Mouse (Mus musculus): ENCODE data around the gene Prpf3.
"Not testable (repeated sequence)": the region's sequence is repeated elsewhere in the genome, so short reads cannot be mapped to it uniquely, and the experiment has no call there.

The Prpf3 gene

DNA sequence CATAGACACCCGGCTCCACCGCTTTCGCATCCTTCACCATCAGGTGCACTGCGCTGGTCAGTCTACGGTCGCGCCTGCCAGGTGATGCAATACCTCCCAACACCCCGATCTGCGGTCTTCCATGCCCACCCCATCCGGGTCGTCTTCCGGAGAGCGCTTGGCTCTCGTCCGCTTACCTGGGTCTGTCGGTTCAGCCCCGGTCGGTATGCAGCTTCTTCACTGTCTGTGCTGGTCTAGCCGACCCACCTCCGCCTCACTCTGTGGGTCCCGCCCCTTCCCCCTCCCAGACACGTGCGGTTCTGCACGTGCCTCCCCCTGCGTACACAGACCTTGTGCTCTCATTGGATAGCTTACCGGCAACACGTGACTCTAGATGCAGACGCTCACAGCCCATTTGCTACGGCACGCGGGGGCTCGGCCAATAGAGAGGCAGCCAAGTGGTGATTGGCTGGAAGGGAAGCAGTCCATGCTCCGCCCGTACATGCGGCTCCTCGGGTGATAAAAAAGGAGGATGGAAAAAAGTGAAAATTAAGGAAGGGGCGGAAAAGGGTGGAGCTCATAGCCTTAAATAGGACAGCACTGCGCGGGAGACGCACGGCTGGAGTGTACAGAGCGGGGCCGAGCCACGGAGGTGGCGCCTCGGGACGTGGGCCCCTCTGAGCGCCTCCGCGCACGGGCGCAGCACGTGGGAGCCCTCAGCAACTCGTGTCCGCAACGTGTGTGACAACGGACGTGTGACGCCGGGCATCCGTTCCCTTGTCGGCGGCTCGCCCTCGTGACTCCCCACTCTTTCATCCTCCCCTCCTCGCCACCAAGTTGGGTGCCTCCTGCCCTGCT is 26.5 kb upstream of the Prpf3 start, which contains the start of gene Ciart:
TSS of gene Ciart (minus strand) at position 273 of the 837 bp plus-strand sequence.
- DNase-seq (ENCODE audit: low spot score), result peak; percentile 90

DNA sequence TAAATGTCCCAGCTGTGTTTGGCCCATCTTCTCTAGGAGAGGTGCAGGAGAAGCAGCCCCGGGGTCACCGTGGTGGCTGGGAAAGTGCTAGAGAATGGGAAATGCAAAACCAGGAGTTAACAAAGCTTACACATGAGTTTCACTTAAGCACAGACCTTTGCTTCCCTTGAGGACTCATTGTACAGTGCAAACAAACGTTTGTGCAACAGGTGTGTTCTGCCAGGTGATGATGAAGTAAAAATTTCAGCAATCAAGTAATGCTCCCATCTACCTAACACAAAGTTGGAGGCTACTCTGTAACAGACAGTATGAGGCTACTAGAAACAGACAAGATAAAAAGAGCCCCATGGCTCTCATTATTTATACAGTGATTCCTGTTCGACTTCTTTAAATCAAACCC is 23.4 kb upstream of the Prpf3 start:
- no peak for DNase-seq (ENCODE audit: low spot score)

DNA sequence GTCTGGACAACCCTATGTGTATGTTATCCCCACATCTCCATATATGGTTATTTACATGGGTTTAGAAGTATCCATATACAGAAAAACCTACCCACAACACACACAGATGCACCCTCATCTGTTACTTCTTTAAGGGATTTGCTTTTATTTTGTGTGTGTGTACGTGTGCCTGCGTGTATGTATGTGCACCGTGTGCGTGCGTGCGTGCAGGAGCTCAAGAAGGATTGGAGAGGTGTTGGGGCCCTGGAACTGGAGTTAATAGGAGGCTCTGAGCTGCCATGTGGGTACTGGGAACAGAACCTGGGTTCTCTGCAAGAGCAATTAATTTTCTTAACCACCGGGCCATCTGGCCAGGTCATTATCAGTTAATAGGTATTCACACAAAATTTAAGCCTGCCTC is 16.4 kb upstream of the Prpf3 start:
- no peak for DNase-seq (ENCODE audit: low spot score)

DNA sequence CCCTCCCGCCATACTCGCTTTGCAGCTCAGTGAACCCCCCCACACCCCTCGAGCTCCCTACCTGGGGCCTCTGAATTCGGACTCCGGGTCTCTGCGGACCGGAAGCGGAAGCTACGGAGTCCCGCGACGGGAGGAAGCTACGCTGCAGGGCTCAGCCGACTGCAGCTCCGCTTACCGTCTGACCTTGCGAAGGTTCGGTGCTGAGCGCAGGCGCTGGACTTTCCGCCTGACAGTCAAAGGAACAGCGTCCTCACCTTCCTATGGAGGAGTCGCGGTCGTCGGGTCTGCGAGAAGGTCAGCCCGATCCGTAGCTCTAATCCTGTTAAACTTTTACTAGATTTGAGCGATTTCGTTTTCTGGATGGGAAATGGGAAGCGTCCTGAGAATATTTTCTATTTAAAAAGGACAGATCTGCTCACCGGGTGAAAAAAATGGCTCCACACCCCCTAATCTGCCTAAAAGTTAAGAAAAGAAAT is 15.7 kb upstream of the Prpf3 start, which contains the start of gene Mrps21:
TSS of gene Mrps21 (minus strand) at position 128 of the 476 bp plus-strand sequence.
- DNase-seq (ENCODE audit: low spot score), result peak; percentile 86

DNA sequence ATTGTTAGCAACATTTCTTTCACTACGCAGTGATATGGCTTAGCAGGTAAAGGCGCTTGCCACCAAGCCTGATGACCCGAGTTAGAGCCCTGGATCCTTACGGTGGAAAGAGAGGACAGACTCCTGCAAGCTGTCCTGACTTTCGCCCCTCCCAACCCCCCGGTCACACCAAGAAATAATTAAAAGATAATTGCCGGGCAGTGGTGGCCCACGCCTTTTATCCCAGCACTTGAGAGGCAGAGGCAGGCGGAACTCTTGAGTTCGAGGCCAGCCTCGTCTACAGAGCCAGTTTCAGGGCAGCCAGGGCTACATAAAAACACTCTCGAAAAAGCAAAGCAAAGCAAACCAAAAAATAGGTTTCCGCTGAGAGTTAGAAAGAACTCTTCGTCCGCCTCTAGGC is 15.3 kb upstream of the Prpf3 start:
- no peak for DNase-seq (ENCODE audit: low spot score)

DNA sequence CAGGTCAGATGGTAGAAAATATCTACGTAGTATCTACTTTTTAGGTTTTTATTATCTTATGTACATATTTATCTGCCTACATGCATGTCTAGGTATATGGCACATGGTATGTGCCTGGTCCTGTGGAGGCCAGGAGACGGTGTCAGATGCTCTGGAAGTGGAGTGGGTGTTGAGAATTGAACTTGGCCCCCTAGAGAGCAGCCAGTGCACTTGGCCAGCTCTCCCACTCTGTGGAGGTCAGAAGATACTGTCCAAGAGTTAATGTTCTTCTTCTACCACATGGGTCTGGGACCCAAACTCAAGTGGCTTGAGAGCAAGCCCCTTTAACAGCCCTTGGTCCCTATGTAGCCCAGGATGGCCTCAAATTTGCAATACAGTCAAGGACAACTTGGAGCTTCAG is 11.7 kb upstream of the Prpf3 start:
- DNase-seq (ENCODE audit: low spot score), result no peak

DNA sequence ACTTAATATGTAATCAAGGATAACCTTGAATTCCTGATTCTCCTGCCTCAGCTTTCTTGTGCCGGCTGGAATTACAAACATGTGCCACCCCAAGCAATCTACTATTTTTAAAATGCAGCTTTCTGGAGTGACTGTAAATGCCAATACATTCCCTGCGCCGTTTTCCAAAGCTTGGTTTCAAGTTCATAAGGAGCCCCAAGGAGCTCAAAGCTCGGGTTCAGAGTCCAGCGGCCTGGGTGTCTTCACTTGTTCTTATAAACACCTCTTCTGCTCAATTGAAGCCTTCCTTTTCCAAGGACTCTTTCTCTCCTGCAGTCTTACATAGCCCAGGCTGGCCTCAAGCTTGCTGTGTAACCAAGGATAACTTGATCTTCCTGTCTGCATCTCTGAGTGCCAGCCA is 10.4 kb upstream of the Prpf3 start:
- no peak for DNase-seq (ENCODE audit: low spot score)

DNA sequence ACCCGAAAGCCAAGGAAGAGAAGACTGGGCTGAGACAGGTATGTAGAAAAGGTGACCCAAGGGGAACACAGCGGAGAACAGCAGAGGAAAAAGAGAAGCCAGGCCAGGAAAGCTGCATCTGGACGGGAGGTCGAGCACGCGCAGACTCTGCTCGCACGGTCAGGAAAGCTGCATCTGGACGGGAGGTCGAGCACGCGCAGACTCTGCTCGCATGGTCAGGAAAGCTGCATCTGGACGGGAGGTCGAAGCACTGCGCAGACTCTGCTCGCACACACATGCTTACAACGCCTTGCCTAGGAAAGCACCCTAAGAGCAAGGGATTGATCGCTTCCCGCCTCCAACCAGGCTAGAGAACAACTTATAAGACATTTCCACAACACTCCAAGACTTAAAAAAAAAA is 9.9 kb upstream of the Prpf3 start:
- DNase-seq (ENCODE audit: low spot score), result no peak

DNA sequence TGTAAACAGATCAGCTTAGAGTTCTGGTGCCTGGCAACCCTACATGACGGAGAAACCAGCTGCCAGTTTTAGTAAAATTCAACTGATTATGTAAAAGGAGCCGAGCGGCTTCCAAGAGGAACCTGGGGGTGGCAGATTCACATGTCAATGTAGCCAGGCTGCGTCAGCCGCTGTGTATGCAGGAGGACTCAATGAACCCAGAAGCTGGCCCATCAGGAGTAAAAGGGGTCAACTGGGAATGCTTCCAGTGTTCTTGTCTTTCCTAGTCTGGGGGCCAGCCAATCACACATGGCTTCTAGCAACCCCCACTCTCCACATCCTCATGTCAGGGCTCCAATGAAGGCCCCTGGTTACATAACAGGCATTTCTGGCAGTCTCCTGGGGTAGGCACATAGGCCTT is 9.4 kb upstream of the Prpf3 start:
- DNase-seq (ENCODE audit: low spot score), result no peak

DNA sequence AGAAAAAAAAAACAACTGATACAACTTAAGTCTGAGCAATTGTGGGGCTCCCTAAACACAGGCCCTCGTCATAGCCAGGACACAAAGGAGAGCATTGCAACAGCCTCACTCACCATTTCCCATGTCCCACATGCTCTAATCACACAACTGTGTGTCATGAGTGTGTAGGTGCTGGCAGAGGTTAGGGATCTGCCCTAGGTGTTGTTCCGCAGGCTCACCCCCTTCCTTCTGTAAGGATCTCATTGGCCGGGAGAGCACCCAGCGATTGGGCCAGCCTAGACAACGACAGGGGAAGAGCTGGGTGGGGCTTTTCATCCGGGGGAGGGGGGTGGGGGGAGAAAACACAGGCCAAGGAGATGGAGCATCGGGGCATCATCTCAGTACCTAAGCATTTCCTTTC is 7.9 kb upstream of the Prpf3 start:
- no peak for DNase-seq (ENCODE audit: low spot score)

DNA sequence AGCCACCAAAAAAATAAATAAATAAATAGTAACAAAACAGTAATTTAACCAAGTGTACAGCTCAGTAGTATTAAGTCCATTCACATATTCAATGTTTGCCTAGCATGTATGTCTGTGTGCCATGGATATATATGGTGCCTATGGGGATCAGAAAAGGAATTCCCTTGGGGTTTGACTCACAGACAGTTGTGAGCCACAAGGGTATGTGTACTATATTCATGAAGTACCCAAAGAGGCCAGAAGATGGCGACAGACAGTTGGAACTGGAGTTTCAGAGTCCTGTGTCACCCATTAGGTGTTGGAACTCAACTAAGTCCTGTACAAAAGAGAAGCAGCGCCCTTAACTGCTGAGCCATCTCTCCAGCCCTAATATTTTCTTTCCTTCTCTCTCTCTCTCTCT is 6.1 kb upstream of the Prpf3 start:
- no peak for DNase-seq (ENCODE audit: low spot score)

DNA sequence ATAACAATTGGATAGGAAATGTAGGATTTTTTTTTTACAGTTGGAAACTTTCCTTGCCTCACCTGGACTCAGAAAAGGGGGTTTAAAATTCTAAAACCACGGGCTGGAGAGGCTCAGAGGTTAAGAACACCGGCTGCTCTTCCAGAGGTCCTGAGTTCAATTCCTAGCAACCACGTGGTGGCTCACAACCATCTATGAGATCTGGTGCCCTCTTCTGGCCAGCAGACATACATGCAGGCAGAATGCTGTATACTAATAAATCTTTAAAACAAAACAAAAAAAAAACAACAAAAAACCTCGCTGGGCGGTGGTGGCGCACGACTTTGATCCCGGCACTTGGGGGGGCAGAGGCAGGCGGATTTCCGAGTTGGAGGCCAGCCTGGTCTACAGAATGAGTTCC is 5.5 kb upstream of the Prpf3 start:
- no peak for DNase-seq (ENCODE audit: low spot score)

DNA sequence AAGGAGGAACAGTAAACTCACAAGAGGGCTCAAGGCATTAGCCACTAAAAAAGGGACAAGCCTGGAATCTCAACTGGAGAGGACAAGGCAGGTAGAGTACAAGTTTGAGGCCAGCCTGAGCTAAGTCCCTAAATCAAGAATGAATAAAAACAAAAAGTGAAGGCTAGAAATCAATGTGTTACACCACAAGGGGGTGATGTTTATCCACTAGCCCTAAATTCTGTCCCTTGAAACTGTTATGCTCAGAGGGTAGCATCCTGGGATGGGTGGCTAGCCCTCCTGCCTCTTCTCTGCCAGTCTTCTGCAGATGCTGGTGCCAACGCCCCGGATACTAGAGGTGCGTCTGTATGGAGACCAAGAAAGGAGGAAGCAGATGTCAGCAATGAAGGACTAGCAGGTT is 4.6 kb upstream of the Prpf3 start:
- no peak for DNase-seq (ENCODE audit: low spot score)

DNA sequence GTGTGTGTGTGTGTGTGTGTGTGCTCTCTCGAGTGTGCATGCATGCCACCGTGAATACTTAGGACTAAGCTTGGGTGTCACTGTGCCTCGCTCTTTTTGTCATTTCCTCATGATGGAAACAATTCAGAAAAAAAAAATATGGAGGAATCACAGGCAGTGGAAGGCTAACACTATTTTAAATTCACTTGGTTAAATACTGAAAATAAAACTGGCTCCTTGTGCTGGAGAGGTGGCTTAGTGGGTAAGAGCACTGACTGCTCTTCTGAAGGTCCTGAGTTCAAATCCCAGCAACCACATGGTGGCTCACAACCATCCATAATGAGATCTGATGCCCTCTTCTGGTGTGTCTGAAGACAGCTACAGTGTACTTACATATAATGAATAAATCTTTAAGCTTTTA is 2.6 kb upstream of the Prpf3 start:
- DNase-seq (ENCODE audit: low spot score), result not testable (repeated sequence)

DNA sequence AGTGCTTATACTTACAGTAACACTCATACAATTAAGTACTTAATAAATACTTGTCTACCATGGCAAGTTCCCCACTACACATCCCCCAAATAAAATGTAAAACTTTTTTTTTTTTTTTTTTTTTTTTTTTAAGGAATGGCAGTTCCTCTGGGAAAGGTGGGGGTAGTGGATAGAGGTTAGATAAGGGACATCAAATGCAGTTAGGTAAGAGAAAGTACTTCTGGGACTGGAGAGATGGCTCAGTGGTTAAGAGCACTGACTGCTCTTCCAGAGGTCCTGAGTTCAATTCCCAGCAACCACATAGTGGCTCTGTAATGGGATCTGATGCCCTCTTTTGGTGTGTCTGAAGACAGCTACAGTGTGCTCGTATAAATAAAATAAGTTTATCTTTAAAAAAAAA is 1.4 kb upstream of the Prpf3 start:
- DNase-seq (ENCODE audit: low spot score), result not testable (repeated sequence)

DNA sequence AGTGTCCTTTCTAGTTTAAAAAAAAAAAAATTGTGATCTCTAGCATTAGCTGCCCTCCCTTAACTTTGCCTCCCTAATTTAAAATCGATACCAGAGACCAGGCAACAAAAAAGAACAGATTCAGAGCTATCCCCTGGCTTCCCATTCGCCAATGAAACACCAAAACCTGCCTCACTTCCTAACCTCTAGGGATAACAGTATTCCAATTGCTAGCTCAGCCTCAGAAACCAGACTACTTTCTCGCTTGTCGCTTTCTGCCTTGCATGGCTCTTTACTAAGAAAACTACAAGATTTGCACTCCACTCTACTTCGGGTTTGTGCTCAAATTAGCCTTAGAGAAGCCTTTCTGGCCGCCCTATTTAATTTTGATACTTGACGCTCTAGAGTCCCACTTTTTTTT is 430 bp upstream of the Prpf3 start:
- DNase-seq (ENCODE audit: low spot score), result no peak

DNA sequence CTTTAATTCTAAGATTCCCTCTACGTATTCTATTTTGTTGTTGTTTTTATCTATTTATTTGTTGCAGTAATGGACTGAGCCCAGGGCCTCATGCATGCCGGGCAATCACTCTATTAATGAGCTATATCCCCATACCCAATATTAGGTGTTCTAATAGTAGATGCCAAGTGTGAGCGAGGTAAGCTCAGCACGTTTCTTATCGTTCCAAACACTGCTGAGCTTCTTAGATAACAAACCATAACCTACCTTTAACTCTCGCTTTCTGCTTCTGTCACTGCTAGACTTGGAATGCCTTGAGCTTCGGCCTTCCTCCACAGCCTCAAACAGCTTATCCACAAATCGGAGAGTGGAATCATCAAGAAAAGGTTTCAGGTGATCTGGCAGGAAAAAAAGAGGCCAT is 4.4 kb downstream of the Prpf3 start:
- DNase-seq (ENCODE audit: low spot score), result no peak

DNA sequence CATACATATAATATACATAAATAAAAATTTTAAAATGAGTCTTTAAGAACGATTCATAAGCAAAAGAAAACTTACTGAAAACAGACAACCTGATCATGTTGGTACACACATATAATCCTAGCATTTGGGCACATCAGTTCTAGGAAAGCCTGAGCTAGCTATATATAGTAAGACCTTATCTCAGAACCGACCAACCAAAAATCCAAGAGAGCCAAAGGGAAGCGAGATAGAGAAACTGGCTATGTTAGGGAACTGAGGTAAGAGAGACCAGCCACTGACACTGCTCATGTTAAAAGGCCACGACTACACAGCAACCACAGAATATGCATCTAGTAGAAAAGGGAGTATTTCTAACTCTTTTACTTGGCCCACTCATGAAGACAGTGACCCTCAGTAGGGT is 5.1 kb downstream of the Prpf3 start:
- DNase-seq (ENCODE audit: low spot score), result no peak

DNA sequence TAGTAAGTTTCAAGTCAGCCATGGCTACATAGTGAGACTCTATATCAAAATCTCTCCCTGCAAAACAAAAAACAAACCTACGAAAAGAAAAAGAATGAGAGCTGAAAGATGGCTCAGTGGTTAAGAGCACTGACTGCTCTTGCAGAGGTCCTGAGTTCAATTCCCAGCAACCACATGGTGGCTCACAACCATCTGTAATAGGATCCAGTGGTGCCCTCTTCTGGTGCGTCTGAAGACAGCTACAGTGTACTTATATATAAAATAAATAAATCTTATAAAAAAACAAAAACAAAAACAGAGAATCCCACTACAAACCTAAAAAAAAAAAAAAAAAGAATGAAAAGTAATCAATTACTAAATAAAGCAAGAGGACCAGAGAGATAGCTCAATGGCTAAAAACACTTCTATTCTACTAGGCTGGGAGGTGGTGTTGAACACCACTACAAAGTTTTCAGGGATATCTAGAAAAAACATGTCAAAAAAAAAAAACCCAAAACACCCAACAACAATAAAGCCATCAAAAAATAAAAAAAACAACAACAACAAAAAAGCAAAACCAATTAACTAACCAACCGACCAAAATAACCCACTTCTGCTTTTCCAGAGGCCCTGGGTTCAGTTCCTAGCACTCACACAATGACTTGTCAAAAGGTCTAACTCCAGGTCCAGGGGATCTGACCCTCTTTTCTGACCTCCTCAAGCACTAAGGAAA is 13.0 kb downstream of the Prpf3 start:
- DNase-seq (ENCODE audit: low spot score), result no peak

DNA sequence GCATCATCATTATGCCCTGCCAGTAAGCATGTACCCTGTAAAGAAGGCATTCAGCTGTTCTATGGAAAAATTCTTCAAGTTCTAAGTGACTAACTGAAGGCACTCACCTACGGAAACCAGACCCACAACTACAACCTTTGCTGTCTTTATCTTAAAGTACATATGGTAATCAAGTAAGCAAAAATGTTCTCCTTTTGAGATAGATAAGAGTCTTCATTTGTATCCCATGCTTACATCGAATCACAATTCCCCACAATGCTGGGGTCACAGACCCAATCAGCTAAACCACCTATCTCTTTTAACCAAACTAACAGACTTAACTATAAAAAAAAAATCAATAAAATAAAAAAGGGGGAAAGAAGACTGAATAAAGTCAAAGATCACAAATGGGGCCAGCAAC is 16.4 kb downstream of the Prpf3 start:
- no peak for DNase-seq (ENCODE audit: low spot score)

DNA sequence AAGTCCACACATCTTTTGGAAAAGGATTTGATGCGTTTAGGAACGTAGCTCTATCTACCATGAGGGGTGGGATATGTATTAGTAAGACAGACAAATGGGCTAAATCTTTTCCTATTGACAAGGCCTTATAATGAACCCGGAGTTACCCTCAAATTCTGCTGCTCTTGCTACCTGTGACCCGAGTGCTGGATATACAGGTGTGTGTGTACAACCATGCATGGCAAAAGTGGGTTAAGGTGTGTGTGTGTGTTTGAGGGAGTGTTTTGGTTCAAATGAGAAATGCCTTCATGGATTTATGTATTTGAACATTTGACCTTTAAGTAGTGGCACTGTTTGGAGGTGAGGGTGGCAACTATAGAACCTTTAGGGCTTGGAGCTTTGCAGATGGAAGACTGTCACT is 26.6 kb downstream of the Prpf3 start:
- no peak for DNase-seq (ENCODE audit: low spot score)

DNA sequence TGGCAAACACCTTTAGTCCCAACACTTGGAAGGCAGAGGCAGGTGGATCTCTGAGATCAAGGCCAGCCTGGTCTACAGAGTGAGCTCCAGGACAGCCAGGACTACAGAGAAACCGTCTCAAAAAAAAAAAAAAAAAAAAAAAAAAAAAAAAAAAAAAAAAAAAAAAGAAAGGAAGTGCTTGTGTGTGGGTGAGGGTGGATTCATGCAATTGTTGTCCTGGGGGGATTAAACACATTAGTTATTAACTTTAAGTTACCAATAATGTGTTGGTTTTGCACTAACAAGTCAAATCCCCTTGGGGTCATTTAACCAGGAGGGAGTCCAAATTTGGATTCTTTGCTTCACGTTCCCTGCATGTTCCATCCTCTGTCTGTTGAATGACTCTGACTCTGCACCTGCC is 29.4 kb downstream of the Prpf3 start:
- no peak for DNase-seq (ENCODE audit: low spot score)

All from ovary, postnatal 36 days (tissue).